Mouse (Mus musculus) spleen, adult 12 weeks (tissue): ENCODE measurements around the gene Pigs.

Experiments
- DNase-seq: peaks from one replicate; pipeline ENCODE4 v3.0.0; 2022; ENCODE audit warnings: low spot score

The Pigs gene

GRCm38 (mm10) chr11:78363309-78364007 lies 35.2 kb downstream of the Pigs start:
- no peak for DNase-seq

GRCm38 (mm10) chr11:78364103-78364502 lies 35.9 kb downstream of the Pigs start:
- no peak for DNase-seq

GRCm38 (mm10) chr11:78367456-78368225 lies 39.4 kb downstream of the Pigs start:
- DNase-seq, result no peak

GRCm38 (mm10) chr11:78370389-78370788 lies 42.2 kb downstream of the Pigs start:
- no peak for DNase-seq

- DNase-seq, result no peak
Observed at GRCm38 (mm10) chr11:78371711-78372110, 43.5 kb downstream of the Pigs start.

- no peak for DNase-seq
Observed at GRCm38 (mm10) chr11:78372166-78372565, 44.0 kb downstream of the Pigs start.

- DNase-seq, result no peak
Observed at GRCm38 (mm10) chr11:78372610-78373009, 44.4 kb downstream of the Pigs start.

DNA sequence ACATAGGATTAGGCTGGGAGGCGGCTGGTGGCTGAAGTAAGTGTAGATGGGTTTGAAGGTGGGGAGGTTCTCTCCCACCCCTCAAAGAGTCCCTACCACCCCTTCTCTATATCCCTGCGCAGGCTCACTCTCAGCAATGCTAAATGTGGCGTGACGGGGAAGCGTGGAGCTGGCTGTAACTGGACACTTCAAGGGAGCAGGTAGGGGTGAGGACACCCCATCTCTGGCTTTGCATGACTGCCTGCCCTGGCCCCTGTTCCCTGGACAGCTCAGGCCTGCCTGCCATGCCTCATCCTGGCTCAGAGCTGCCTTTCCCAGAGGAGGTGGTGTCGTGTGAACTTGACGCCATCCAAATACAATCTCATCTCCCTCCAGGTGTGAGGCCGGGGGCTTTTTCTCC lies 45.9 kb downstream of the Pigs start:
- DNase-seq, result no peak

- no peak for DNase-seq
Observed at GRCm38 (mm10) chr11:78377549-78378159, 49.4 kb downstream of the Pigs start.

- no peak for DNase-seq
Observed at GRCm38 (mm10) chr11:78380351-78380750, 52.1 kb downstream of the Pigs start.

- DNase-seq, result no peak
Observed at GRCm38 (mm10) chr11:78380996-78381395, 52.8 kb downstream of the Pigs start.

- DNase-seq, result no peak
Observed at GRCm38 (mm10) chr11:78382286-78382685, 54.1 kb downstream of the Pigs start.

DNA sequence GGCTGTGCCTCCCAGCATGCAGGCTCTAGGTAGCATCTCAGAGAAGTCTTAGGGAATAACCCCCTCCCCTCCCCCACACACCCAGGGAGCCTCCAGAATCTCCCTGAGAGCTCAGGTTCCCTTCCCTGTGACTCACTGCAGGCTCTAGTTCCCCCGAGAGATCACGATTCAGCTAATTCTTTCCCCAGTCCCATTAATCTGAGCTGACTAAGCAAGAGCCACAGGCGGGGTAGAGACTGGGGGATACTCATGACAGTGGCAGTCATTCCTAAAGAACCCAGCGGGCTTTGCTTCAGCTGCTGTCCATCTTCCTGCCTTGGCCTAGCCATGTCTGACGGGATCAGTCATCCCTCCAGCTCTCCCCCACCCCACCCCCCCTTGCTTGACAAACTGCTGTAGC lies 54.5 kb downstream of the Pigs start:
- no peak for DNase-seq

DNA sequence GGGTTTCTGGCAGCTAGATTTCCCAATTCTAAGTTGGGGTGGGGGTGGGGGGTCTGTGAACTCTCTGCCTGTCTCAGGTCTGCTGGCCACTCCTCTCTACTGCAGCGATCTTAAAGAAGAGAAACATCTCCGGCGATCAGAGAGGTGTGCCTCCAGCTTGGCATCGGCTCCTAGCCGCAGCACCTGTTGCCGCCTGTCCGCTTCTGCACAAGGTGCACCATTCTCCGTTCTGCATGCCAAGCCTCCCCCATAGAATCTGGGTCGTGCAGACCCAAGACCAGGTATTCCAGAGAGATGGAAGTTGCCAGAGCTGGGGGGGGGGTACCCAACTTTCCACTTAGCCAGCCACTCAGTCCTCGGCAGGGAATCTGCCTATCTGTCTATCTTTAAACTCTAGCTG lies 57.6 kb downstream of the Pigs start:
- no peak for DNase-seq

DNA sequence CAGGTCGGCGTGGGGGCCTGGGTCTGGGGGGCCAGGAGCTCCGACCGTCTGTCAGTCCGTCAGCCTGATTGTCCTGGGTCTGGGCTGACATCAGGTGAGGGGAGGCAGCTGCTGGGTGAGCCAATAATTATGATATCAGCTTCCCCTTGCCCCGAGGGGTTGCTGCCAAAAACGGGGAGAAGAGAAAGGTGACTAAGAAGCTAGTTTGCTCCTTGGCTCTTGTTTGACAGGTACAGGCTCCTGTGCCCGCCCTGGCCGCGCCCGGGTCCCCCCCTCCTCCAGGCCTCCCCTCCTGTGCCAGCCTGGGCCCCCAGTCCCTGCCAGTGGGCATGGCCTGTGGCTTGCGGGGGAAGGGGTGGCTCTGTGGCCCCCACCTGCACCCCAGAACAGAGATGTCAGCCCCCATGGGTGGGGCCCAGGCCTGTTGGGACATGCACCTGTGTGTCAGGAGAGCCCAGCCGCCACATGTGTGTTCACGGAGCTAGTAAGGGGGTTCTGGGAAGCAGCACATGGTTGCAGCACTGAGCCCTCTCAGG lies 58.4 kb downstream of the Pigs start, which contains the start of gene Foxn1:
Gene Foxn1, minus strand, starts transcription at position 51 of the 536 bp plus-strand sequence.
- no peak for DNase-seq
